Mouse (Mus musculus) cerebellum, adult 11 months (tissue): ENCODE results near the gene Asz1.

Experiments used
- DNase-seq: peaks from one replicate; pipeline ENCODE4 v3.0.0; 2022

Asz1 gene

DNA sequence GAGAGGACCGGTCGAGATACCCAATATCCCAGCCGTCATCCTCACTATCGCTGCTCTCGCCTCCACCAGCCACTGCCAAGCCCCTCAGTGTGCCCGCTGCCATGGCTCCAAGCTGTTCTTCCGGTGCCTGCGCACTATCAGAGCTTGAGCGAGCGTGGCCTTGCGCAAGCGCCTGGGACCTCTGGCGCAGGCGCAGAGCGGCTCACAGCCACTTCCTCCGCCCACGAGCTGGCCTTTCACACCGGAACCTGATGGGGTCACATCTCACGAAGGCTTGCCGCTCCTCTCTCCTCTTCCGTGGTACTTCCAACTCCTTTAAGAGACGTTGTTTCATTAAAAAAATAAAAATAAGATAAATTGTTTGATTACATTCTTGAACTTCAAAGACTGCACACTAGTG lies at the start of gene Asz1:
TSS of gene Asz1 (minus strand) at position 128 of the 400 bp plus-strand sequence.
- no peak for DNase-seq

DNA sequence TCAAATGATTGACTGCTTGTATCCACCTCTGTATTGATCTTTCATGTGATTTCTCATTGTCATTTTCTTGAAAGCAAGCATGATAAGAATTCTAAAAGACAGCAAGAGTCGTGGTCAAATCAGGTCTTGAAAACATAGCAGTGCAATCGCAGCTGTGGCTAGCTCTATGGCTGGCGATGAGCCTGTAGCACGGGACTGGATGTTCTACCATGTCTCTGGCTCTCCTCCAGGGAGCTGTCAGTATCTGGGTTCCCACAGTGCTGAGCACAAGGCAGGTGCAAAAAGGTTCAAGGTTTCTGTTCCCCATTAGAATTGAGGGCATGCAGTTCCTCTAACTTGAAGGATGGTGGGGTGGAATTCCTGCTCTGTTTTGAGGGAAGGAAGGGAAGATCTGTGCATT lies 44.2 kb upstream of the Asz1 start:
- DNase-seq: no peak

DNA sequence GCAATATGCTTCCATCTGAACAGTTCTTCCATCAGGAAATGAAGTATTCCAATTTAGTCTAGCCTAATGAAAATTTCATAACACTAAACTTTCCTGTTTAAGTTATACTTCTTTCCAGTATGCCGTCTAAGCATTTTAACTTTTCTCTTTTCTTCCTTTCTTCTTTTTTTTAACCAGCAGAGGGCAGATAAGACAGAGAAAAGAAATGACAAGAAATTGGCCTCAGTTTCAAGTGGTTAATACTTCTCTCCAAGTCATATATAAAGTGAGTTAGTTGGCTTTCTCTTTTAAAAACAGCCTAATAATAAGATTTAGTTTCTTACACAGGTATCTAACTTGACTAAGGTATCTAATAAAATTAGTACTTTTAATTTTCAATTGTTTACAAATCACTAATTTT lies 26.4 kb upstream of the Asz1 start:
- DNase-seq: no peak

- DNase-seq: no peak
Measured at GRCm38 (mm10) chr6:18128059-18128458, 19.2 kb upstream of the Asz1 start.

GRCm38 (mm10) chr6:18127206-18127983 lies 18.5 kb upstream of the Asz1 start:
- no peak for DNase-seq

GRCm38 (mm10) chr6:18096861-18097260 lies 12.0 kb downstream of the Asz1 start:
- no peak for DNase-seq

- DNase-seq: no peak
Measured at GRCm38 (mm10) chr6:18089098-18089497, 19.8 kb downstream of the Asz1 start.

DNA sequence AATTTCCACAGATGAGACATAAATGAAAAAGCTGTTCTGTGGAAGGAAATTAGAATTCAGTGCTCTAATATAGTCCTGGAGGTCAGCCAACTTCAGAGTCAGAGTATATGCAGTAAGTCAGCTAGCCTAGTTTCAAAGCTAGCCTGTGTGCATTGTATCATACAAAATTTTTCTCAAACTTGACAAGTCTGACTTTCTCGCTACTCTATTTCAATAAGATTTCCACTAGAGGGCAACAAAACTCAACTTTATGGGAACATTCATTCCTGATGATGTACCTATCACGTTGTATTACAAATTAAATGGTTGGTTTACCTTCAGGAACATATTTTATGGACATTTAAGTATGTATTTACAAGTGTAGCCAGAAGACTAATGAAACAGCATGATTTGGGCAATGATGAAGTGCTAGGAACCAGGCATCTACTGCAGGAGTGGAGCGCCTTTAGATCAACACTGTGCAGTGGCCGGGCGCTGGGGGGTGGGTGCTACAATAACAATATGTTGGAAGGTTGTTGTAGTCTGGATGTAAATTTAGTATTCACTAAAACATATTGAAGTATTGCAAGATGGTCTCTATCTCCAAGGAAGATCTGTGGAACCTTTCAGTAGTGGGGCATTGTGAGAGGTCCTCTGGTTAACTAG lies 21.6 kb downstream of the Asz1 start:
- no peak for DNase-seq

DNA sequence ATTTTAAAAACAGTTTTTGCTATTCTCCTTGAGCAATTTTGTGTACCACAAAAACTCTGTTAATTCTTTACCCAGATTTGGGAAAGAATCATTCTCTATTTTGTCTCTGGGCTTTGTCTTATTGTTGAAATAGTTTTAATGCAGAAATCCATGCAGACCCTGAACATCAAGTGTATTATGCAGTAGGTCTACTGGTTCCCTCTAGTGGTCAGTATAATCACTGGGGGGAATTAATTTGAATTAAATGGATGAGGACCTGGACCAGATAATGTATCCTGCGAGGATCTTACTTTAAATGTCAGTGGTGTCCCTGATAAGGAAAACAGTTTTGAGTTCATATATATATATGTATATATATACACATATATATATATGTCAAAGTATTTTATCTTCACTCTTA lies 30.2 kb downstream of the Asz1 start:
- DNase-seq: no peak

DNA sequence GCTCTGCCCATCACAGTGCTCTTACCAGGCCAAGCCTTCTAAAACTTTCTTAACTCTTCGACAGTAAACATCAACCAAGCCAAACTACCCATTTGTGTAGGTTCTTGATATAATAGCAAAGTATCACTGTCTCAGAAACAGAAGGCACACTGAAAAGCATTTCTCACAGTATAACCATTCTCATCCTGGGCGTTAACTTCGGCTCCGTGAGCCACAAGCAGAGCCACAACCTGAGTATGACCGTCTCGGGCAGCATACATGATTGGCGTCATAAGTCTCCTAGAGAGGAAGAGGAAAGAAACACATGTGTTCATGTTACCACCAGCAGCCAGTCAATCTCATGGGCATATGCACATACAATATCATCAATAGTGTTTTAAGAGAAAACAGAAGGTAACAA lies 31.9 kb downstream of the Asz1 start:
- no peak for DNase-seq

- no peak for DNase-seq
Measured at GRCm38 (mm10) chr6:18076577-18076976, 32.3 kb downstream of the Asz1 start.

GRCm38 (mm10) chr6:18057899-18058298 lies 51.0 kb downstream of the Asz1 start:
- no peak for DNase-seq

DNA sequence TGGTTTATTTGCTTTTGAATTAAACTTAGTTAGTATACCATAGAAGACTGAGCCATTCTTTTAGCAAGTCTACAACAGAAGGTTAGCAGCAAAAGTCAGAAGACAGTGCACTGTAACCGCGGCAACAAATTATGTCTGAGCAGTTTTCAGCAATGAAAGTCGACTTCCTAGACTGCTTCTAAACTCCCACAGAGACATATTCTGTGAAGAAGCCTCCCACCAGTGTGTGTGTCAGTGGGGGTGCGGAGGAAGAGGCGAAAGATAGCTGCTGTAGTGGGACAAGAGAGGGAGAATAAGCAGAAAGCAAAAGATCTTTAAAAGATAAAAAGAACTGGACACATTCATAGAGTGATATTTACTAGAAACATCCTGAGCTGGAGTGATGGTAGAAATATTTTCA lies 57.2 kb downstream of the Asz1 start:
- DNase-seq: no peak

DNA sequence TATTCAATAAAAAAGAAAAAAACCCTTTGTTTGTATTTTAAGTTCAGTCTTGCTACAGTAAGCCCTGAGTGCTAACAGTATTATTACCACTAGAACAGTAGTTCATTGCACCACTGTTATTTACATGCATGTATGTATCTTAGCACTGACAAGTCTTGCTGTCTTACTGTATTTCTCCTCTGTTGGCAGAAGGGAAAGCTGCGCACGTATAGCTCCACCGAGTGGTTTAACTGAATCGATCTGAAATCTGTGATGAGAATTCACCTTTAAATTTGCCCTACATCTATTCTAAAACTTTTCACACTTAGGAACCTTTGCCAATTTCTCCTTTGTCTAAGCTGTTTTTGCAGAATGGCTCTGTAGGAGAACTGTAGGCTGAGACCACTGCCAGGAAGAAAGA lies 64.6 kb downstream of the Asz1 start:
- DNase-seq: no peak

DNA sequence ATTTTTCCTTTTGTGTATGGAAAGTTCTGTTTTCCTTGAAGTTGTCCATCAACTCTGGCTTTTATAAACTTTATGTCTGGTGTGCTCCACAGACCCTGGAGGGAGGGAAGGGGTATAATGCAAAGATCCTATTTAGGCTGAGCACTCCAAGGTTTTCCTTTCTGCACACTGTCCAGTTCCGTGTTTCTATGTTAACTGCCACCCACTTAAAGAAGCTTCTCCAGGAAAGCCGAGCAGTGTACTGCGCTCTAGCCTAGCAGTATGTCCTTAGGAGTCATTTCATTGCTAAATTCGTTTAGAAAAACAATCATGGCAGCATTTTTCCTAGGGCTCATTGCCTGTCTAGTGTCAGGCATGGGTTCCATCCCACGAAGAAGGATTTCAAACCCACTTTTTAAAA lies 65.7 kb downstream of the Asz1 start:
- no peak for DNase-seq

DNA sequence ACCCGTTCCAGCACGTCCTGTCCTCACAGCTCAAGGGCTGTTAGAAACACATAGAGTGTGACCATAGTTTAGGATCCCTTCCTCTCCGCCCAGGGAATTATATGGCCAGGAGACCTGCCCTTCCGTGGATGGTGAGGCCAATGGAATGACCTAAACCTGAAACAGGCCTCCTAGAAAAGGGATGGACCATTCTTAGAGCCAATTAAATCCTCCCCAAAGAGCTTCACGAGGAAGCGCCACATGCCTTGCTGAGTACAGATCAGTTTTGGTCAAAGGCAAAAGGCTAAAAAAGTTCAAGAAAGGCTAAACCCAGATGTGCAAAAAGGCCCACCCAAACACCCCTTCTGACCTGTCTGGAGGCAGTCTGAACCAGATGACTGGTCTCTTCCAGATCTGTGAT lies 76.6 kb downstream of the Asz1 start:
- no peak for DNase-seq

DNA sequence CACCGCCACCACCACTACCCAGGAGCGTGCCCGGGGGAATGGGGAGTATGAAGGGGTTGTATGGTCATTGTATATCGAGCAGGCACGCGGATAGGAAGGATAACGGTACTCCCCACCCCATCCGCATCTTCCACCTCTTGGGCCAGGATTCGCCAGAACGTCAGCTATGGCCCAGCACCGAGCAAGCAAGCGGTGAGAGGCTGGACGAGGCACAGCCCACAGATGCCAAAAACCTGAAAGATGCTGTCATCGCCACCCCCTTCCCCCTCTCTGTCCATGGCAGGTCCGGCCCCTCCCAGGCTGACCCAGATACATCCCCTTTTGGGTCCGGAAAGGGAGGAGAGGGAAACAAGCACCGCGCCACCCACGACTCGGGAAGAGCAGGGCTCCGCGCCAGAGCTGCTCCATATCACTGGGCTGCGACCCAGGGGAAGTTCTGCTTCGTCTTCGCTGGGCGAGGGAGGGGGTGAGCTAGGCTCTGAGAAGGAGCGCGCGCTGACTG lies 77.3 kb downstream of the Asz1 start:
- no peak for DNase-seq

DNA sequence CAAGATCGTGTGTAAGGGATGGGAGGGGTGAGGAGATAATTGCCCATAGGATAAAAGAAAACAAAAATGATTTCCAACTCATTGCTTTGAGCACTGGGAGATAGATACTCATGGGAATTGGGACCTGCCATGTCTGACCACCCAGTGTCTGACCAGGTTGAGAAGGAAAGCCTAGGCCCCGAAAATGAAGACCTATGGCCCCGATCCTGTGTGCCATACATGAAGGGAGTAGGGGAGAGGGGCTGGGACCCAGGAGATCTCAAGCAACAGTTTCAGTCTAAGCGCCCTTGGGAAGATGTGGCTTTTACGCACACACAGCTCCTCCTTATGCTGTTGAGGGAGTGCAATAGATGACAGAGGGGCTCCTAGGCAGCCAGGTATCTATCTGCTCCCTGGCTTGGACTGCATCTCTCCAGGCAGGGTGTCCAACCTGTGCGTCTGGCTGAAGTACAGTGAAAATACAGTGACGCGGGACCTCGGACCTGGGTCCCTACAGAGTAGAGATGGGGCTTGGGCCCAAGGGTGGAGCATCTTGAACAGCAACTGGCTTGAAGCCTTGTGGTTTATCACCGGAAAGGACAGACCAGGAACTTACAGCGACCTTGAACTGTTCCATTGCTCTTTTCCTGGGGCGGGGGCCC lies 77.9 kb downstream of the Asz1 start:
- DNase-seq: no peak

- no peak for DNase-seq
Measured at GRCm38 (mm10) chr6:18029746-18030656, 78.9 kb downstream of the Asz1 start, which contains the start of gene Wnt2. Gene Wnt2, minus strand, starts transcription at chr6:18030585.

DNA sequence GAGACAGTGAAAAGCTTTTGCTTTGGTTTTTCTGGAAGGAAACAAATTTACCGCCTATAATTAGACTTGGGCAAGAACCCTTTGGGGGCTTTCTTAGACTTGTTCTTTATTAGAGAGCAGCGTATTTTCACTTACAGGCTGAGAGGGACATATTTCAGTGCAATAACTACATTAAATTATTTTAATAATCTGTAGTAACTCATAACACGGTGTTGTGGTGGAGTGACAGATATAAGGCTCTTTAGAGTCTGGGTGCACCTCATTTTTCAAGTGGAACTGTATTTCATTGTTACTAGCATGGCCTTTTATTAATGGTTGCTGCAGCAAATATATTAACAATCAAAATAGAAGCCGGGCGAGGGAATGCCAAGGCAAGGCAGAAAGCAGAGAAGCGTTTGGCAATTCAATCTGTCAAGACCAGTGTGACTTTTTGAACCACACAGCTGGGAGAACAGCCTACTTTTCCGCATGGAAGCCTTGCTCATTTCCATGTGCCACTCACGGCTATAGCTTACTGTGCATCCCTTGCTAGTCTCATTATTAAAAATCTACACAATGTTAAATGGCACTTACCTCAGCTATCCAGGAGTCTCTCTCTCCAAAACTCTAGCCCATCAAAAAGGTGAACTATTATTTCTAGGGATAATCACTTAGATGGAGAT lies 84.6 kb downstream of the Asz1 start:
- DNase-seq: no peak

DNA sequence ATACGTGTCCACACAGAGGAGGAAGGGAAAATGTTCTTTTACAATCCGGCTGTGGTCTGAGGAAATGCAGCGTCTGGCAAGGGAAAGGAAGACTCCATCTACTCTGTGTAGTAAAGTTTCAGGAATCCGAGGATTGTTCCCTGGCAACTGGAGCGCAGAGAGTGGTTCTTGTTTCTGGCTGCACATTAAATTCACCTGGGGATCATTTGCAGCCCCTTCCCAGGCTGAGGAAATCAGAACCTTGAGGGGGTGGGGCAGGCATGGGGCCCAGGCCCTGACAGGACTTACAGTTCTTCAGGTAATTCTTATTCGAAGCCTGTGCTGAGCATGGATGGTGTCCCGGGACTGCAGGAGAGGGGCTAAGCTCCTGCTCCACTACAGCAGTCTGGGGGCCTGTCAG lies 95.5 kb downstream of the Asz1 start:
- DNase-seq: no peak

GRCm38 (mm10) chr6:18007356-18007755 lies 101.5 kb downstream of the Asz1 start:
- no peak for DNase-seq
